Mouse (Mus musculus) spleen, adult 2 months (tissue): Measurements from ENCODE around the gene Chd5.

Experiments
- CTCF ChIP-seq: fragments of 200-500 bp; IDR thresholded peaks from 2 replicates; pipeline ENCODE4 v1.5.1; 2011; ENCODE audit warnings: mild to moderate bottlenecking, inconsistent platforms; ENCODE audit not compliant: insufficient read depth, insufficient read length, insufficient replicate concordance; ENCODE audit errors: extremely low read depth
- POLR2A ChIP-seq: fragments of 200-500 bp; IDR thresholded peaks from 2 replicates; pipeline ENCODE4 v1.6.1; 2011; ENCODE audit warnings: low read depth, low read length, inconsistent platforms

DNA sequence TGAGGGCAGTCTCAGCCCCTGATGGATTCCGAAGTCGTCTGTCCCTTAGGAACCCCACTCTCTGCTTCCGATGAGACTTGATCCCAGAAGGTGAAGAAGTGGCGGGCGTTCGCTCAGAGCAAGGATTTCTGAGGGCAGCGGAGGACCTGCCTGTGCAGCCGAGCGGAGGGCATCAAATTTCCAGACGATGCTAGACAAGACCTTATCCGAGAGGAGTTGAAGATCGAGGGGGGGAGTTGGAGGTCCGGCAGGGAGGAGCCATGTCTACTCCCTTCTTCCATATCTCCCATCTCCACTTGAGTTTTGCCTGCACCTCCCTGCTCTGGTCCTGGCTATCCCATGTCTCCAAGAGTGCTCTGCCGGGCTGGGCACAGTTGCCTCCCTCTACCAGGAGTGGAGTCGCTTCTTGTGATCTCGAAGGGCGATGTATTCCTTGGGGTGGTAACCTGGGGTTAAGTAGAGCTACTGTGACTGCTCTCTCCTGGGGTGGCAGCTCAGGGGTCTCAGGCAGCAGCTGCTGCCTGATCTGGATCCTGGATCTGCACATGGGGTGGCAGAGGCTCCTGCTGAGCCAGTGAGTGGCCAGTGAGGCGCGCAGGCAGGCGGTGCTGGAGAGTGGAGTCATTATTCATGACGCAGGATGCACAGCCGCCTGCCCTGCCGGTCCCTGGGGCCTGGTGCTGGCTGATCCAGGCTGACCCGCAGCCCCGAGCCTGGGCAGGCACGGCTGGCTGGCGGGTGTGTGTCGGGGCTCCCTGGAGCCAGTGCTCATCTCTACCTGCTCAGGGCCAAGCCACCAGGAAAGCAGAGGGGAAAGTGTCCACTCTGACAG lies 80.0 kb downstream of the Chd5 start:
- TF ChIP-seq POLR2A (no peak), CTCF (no peak)
